Mouse (Mus musculus) forebrain, postnatal 0 days (tissue): ENCODE data around the gene Ppp1cc. TPM values are rescaled to one million over a fixed set of nuclear protein-coding genes. Genes with fewer than 3 reads are reported as not detected.
"Not testable (repeated sequence)": the region's sequence is repeated elsewhere in the genome, so short reads cannot be mapped to it uniquely, and the experiment has no call there.

Experiments
- ATAC-seq: fragments of 200-750 bp; cut with Nextera tagmentation; 2 replicates; pipeline ENCODE4 v1.8.0; 2017; ENCODE audit warnings: mild to moderate bottlenecking, moderate library complexity
- DNase-seq: peaks from one replicate; pipeline ENCODE4 v3.0.0-alpha.2; 2015
- H3K27ac ChIP-seq: fragments of 300-500 bp; sonication (generic); 2 replicates; pipeline ENCODE4 v1.5.1; 2014; ENCODE audit warnings: low read depth, mild to moderate bottlenecking, antibody characterized with exemption, low read length, moderate library complexity, mixed read lengths
- H3K27me3 ChIP-seq: fragments of 300-500 bp; sonication (generic); 2 replicates; pipeline ENCODE4 v1.6.1; 2014; ENCODE audit warnings: mild to moderate bottlenecking, low read length, mixed read lengths; ENCODE audit not compliant: insufficient read depth
- H3K36me3 ChIP-seq: fragments of 300-500 bp; sonication (generic); 2 replicates; pipeline ENCODE4 v1.6.1; 2014; ENCODE audit warnings: mild to moderate bottlenecking, moderate library complexity; ENCODE audit not compliant: insufficient read depth
- H3K4me1 ChIP-seq: fragments of 300-500 bp; sonication (generic); 2 replicates; pipeline ENCODE4 v1.6.1; 2014; ENCODE audit warnings: antibody characterized with exemption; ENCODE audit not compliant: insufficient read depth
- H3K4me2 ChIP-seq: fragments of 300-500 bp; sonication (generic); 2 replicates; pipeline ENCODE4 v1.6.1; 2014; ENCODE audit warnings: low read depth, mild to moderate bottlenecking, moderate library complexity
- H3K4me3 ChIP-seq: fragments of 300-500 bp; sonication (generic); 2 replicates; pipeline ENCODE4 v1.5.1; 2014; ENCODE audit warnings: low read depth, low read length, mixed read lengths
- H3K9ac ChIP-seq: fragments of 300-500 bp; sonication (generic); 2 replicates; pipeline ENCODE4 v1.6.1; 2014; ENCODE audit warnings: mild to moderate bottlenecking
- H3K9me3 ChIP-seq: fragments of 300-500 bp; sonication (generic); 2 replicates; pipeline ENCODE4 v1.6.1; 2016; ENCODE audit warnings: low read length
- CTCF ChIP-seq: sonication (generic); IDR thresholded peaks from 2 replicates; pipeline ENCODE4 v1.5.1; 2016; ENCODE audit warnings: antibody characterized with exemption, control low read depth, low read depth
- WGBS: fragments of 180-500 bp; shearing (Covaris S2); extraction: QIAGEN DNeasy Blood & Tissue Kit; methylation state at CpG from one replicate; pipeline ENCODE4 v1.1.7; 2014; 5-methylcytosine and 5-hydroxymethylcytosine counted together
- polyA plus RNA-seq: library from polyadenylated mRNA; unstranded; fragments of >200 nt; fragmentation: Nextera tagmentation; extraction: Ambion mirVana; gene quantifications from 2 replicates; pipeline ENCODE4 v1.2.1, GENCODE M21; 2015
- total RNA-seq: library from RNA; depleted of rRNA; stranded (reverse); fragments of >200 nt; gene quantifications from 2 replicates; pipeline ENCODE4 v1.2.3, GENCODE M21; 2014

Ppp1cc gene
- total and polyA plus RNA-seq, 2 experiments from 2014 or later: 193 to 278 TPM

- TF ChIP-seq CTCF: no peak
- H3K4me3 ChIP-seq: no peak overlapping the region
- no peaks in the 10 kb centered on the region for H3K9me3 ChIP-seq
- 70% methylated on average over 15 of the region's 15 CpGs for WGBS
- ATAC-seq (no peak), DNase-seq (no peak)
- H3K9ac ChIP-seq: no peak overlapping the region
- no peaks in the 10 kb centered on the region for H3K4me1 ChIP-seq
- H3K4me2 ChIP-seq: no peak overlapping the region
- no peaks in the 10 kb centered on the region for H3K27me3 ChIP-seq
- no peaks in the 10 kb centered on the region for H3K36me3 ChIP-seq
- H3K27ac ChIP-seq: 0 out of 2 replicates have a peak overlapping the region, but pooled peaks have one; percentile 11
These were observed 12.6 kb upstream of the Ppp1cc start for GRCm38 (mm10) chr5:122145381-122146055.

- ATAC-seq: 0 out of 2 replicates have a peak, but pooled peaks have one; percentile 32
- Histone ChIP-seq H3K4me1 (no peaks in the 10 kb centered on the region), H3K9ac (no peak overlapping the region), H3K9me3 (no peaks in the 10 kb centered on the region), H3K27ac (peak overlapping the region; percentile 52; the same call in 1 of the 2 replicates), H3K27me3 (no peaks in the 10 kb centered on the region), H3K4me3 (no peak overlapping the region), H3K36me3 (no peaks in the 10 kb centered on the region), H3K4me2 (no peak overlapping the region)
- DNase-seq: no peak
- WGBS: 69% methylated on average over 10 of the region's 10 CpGs
- TF ChIP-seq CTCF: no peak
These were observed 12.0 kb upstream of the Ppp1cc start for GRCm38 (mm10) chr5:122146056-122146580.

- H3K4me3 ChIP-seq: no peak overlapping the region
- H3K4me1 ChIP-seq: no peaks in the 10 kb centered on the region
- TF ChIP-seq CTCF: no peak
- no peaks in the 10 kb centered on the region for H3K9me3 ChIP-seq
- no peak overlapping the region for H3K4me2 ChIP-seq
- no peak for ATAC-seq
- no peak for DNase-seq
- H3K27me3 ChIP-seq: no peaks in the 10 kb centered on the region
- H3K9ac ChIP-seq: no peak overlapping the region
- no peaks in the 10 kb centered on the region for H3K36me3 ChIP-seq
- peak overlapping the region; percentile 52; the same call in 1 of the 2 replicates for H3K27ac ChIP-seq
These were observed 11.5 kb upstream of the Ppp1cc start for GRCm38 (mm10) chr5:122146609-122147008.

GRCm38 (mm10) chr5:122148107-122148506 lies 10.0 kb upstream of the Ppp1cc start:
- Histone ChIP-seq H3K27me3 (no peaks in the 10 kb centered on the region), H3K9me3 (no peaks in the 10 kb centered on the region), H3K27ac (no peak overlapping the region), H3K9ac (no peak overlapping the region), H3K36me3 (no peaks in the 10 kb centered on the region), H3K4me2 (no peak overlapping the region), H3K4me1 (no peaks in the 10 kb centered on the region), H3K4me3 (no peak overlapping the region)
- no peak for DNase-seq
- TF ChIP-seq CTCF: no peak
- no peak for ATAC-seq
- WGBS: 43% methylated on average over 1 of the region's 1 CpGs

GRCm38 (mm10) chr5:122149259-122149658 lies 8.8 kb upstream of the Ppp1cc start:
- H3K27ac ChIP-seq: no peak overlapping the region
- no peaks in the 10 kb centered on the region for H3K36me3 ChIP-seq
- no peaks in the 10 kb centered on the region for H3K4me1 ChIP-seq
- WGBS: 59% methylated on average over 4 of the region's 4 CpGs
- no peaks in the 10 kb centered on the region for H3K27me3 ChIP-seq
- ATAC-seq (no peak), DNase-seq (no peak)
- H3K4me3 ChIP-seq: no peak overlapping the region
- no peak for TF ChIP-seq CTCF
- H3K4me2 ChIP-seq: no peak overlapping the region
- no peaks in the 10 kb centered on the region for H3K9me3 ChIP-seq
- H3K9ac ChIP-seq: no peak overlapping the region

- H3K27me3 ChIP-seq, H3K9ac ChIP-seq, H3K4me3 ChIP-seq, ATAC-seq, H3K4me2 ChIP-seq, H3K9me3 ChIP-seq, H3K4me1 ChIP-seq, H3K36me3 ChIP-seq, DNase-seq, H3K27ac ChIP-seq: not testable (repeated sequence)
- WGBS: 84% methylated on average over 5 of the region's 5 CpGs
These were observed 5.6 kb upstream of the Ppp1cc start for GRCm38 (mm10) chr5:122152508-122152907.

- no peaks in the 10 kb centered on the region for H3K4me1 ChIP-seq
- H3K36me3 ChIP-seq: no peaks in the 10 kb centered on the region
- 42% methylated on average over 9 of the region's 14 CpGs for WGBS
- DNase-seq (no peak), ATAC-seq (no peak)
- H3K27me3 ChIP-seq: no peaks in the 10 kb centered on the region
- H3K9me3 ChIP-seq: no peaks in the 10 kb centered on the region
- no peak overlapping the region for H3K27ac ChIP-seq
- H3K4me3 ChIP-seq: no peak overlapping the region
- TF ChIP-seq CTCF: no peak
- H3K9ac ChIP-seq: no peak overlapping the region
- no peak overlapping the region for H3K4me2 ChIP-seq
These were observed 4.1 kb upstream of the Ppp1cc start for GRCm38 (mm10) chr5:122154006-122154405.
